Mouse (Mus musculus): ENCODE measurements around the gene Casz1.

DNA sequence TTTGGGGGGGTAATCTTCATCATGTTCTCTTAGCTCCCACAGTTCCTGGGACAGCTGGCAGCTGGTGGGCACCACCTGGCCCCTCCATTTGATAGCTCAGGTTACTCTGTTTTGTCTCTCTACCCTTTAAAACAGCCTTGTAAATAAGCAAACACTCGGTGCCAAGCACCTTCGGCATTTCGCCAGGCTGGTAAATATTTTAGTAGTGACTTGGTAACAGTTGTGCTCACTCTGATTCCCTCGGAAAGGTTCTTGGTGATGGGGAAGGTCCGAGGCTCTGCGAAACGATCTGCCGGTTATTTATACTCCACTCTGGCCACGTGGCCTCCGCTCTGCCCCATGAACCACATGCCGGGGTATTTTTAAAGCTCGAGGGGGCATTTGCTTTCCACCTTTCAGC is 68.6 kb downstream of the Casz1 start:
- TF ChIP-seq GATA1 (IDR thresholded peaks at IDR 0.05; ENCODE audit: borderline replicate concordance, low read length) (no peak), FLI1 (IDR thresholded peaks at IDR 0.05; ENCODE audit: low read length) (no peak)
